Comparison of ENCODE assay signal across 20 mouse cellular contexts in genomic region chr4:92060973-92061372, GRCm38 (mm10).
A peak's percentile ranks its signal among the peaks of the same experiment; 100 is the strongest.
DNase-seq lines count a peak whose midpoint lies in the region; ATAC-seq and TF ChIP-seq lines count a peak whose summit lies in the region.
"Had no signal": no experiment of that assay in that cellular context is flagged by ENCODE, and none has a peak within 500 bp of the region (broad histone marks: within the 10 kb centered on the region; RNA-seq: fewer than 3 reads in every experiment).

No protein-coding gene starts in this region.

- no peak overlapping the region for H3K27ac ChIP-seq in kidney, postnatal 0 days
- no peak overlapping the region for H3K27ac ChIP-seq in neural tube, embryonic 11.5 days (ENCODE audit: low read depth, low read length)
- no peak overlapping the region for H3K27ac ChIP-seq in neural tube, embryonic 14.5 days (ENCODE audit: low read depth, low read length)
- H3K27ac ChIP-seq: embryonic facial prominence, embryonic 12.5 days; gastrocnemius, adult 2 months; heart, embryonic 13.5 days; hindbrain, embryonic 15.5 days had no signal

- TF ChIP-seq CTCF in kidney, postnatal 0 days (IDR thresholded peaks at IDR 0.05; ENCODE audit: low read depth), result no peak

- H3K4me1 ChIP-seq in kidney, postnatal 0 days (replicated peaks; ENCODE audit: insufficient read depth, low read length), result no peaks in the 10 kb centered on the region
- H3K4me1 ChIP-seq in neural tube, embryonic 11.5 days (ENCODE audit: control insufficient read depth, insufficient read depth, low read length), result no peaks in the 10 kb centered on the region
- no peaks in the 10 kb centered on the region for H3K4me1 ChIP-seq in neural tube, embryonic 14.5 days (ENCODE audit: control insufficient read depth, insufficient read depth, low read length)
- H3K4me1 ChIP-seq: embryonic facial prominence, embryonic 12.5 days; heart, embryonic 13.5 days; hindbrain, embryonic 15.5 days had no signal

- no peak overlapping the region for H3K9ac ChIP-seq in kidney, postnatal 0 days (ENCODE audit: low read depth, low read length)
- no peak overlapping the region for H3K9ac ChIP-seq in neural tube, embryonic 11.5 days (ENCODE audit: low read length)
- no peak overlapping the region for H3K9ac ChIP-seq in neural tube, embryonic 14.5 days (replicated peaks; ENCODE audit: low read depth, low read length)
- H3K9ac ChIP-seq: embryonic facial prominence, embryonic 12.5 days; forebrain, postnatal 0 days; heart, embryonic 13.5 days; hindbrain, embryonic 15.5 days had no signal

- no peaks in the 10 kb centered on the region for H3K9me3 ChIP-seq in kidney, postnatal 0 days (replicated peaks; ENCODE audit: low read length)
- no peaks in the 10 kb centered on the region for H3K9me3 ChIP-seq in neural tube, embryonic 11.5 days (ENCODE audit: control insufficient read depth, low read length)
- H3K9me3 ChIP-seq in neural tube, embryonic 14.5 days (ENCODE audit: control insufficient read depth, low read length), result no peaks in the 10 kb centered on the region
- H3K9me3 ChIP-seq: embryonic facial prominence, embryonic 12.5 days; heart, embryonic 13.5 days; hindbrain, embryonic 15.5 days had no signal

- no peak overlapping the region for H3K4me2 ChIP-seq in kidney, postnatal 0 days (ENCODE audit: low read length)
- no peak overlapping the region for H3K4me2 ChIP-seq in neural tube, embryonic 11.5 days (ENCODE audit: low read depth)
- H3K4me2 ChIP-seq in neural tube, embryonic 14.5 days (ENCODE audit: low read depth, low read length), result no peak overlapping the region
- H3K4me2 ChIP-seq: embryonic facial prominence, embryonic 12.5 days; heart, embryonic 13.5 days; hindbrain, embryonic 15.5 days had no signal

- no peak for ATAC-seq in kidney, postnatal 0 days (replicated peaks; ENCODE audit: low FRiP score, low read depth)
- peak; percentile 50; the same call in 1 of the 2 replicates for ATAC-seq in neural tube, embryonic 11.5 days (ENCODE audit: insufficient read depth, low FRiP score, low TSS enrichment)
- ATAC-seq in neural tube, embryonic 14.5 days (ENCODE audit: low read depth), result peak; percentile 86
- ATAC-seq: activated CD4-positive, CD25-positive, alpha-beta regulatory T cell, adult 4 months; forebrain, postnatal 0 days; Patski had no signal

- DNase-seq in kidney, postnatal 0 days (ENCODE audit: low spot score), result peak; percentile 3
- DNase-seq in kidney, postnatal 4 days, result no peak
- no peak for DNase-seq in neural tube, embryonic 11.5 days (ENCODE audit: low spot score)
- DNase-seq in neural tube, embryonic 10.5 days (ENCODE audit: extremely low spot score, low spot score), result no peak
- no peak for DNase-seq in left cerebral cortex, adult 8-10 months (ENCODE audit: low spot score in 2 of 2)
- DNase-seq: adrenal gland, postnatal 14 days; cerebellum, adult 2 months; cerebellum, postnatal 10 days; forebrain, postnatal 0 days; gastrocnemius, adult 2 months; gastrocnemius, postnatal 36 days; heart, adult 11 months; heart, postnatal 36 days had no signal

- no peaks in the 10 kb centered on the region for H3K27me3 ChIP-seq in kidney, postnatal 0 days (ENCODE audit: insufficient read depth, low read length)
- H3K27me3 ChIP-seq in neural tube, embryonic 11.5 days (ENCODE audit: control insufficient read depth, insufficient read depth, low read length), result no peaks in the 10 kb centered on the region
- no peaks in the 10 kb centered on the region for H3K27me3 ChIP-seq in neural tube, embryonic 14.5 days (ENCODE audit: control insufficient read depth, insufficient read depth, low read length)
- H3K27me3 ChIP-seq: CH12.LX; embryonic facial prominence, embryonic 12.5 days; heart, embryonic 13.5 days; hindbrain, embryonic 15.5 days; Patski had no signal

- 38% methylated on average over 5 of the region's 5 CpGs for WGBS in kidney, postnatal 0 days
- 63% methylated on average over 5 of the region's 5 CpGs for WGBS in neural tube, embryonic 11.5 days
- WGBS in neural tube, embryonic 14.5 days, result 47% methylated on average over 5 of the region's 5 CpGs

- H3K4me3 ChIP-seq in kidney, postnatal 0 days (replicated peaks; ENCODE audit: low read depth, low read length), result no peak overlapping the region
- H3K4me3 ChIP-seq in neural tube, embryonic 11.5 days (ENCODE audit: low read depth, low read length), result no peak overlapping the region
- H3K4me3 ChIP-seq in neural tube, embryonic 14.5 days (ENCODE audit: low read depth, low read length), result no peak overlapping the region
- H3K4me3 ChIP-seq: embryonic facial prominence, embryonic 12.5 days; gastrocnemius, adult 2 months; heart, embryonic 13.5 days; hindbrain, embryonic 15.5 days had no signal

- no peaks in the 10 kb centered on the region for H3K36me3 ChIP-seq in kidney, postnatal 0 days (ENCODE audit: insufficient read depth, low read length)
- no peaks in the 10 kb centered on the region for H3K36me3 ChIP-seq in neural tube, embryonic 11.5 days (ENCODE audit: control insufficient read depth, insufficient read depth, low read length)
- no peaks in the 10 kb centered on the region for H3K36me3 ChIP-seq in neural tube, embryonic 14.5 days (ENCODE audit: control insufficient read depth, insufficient read depth, low read length)
- H3K36me3 ChIP-seq: embryonic facial prominence, embryonic 12.5 days; heart, embryonic 13.5 days; hindbrain, embryonic 15.5 days had no signal
